Mouse (Mus musculus): ENCODE data around the gene Nemf.

GRCm38 (mm10) chr12:69372731-69373331 lies 15.9 kb upstream of the Nemf start:
- TF ChIP-seq CTCF (IDR thresholded peaks at IDR 0.05; ENCODE audit: low read depth, low read length) (no peak), POLR2A (IDR thresholded peaks at IDR 0.05; ENCODE audit: borderline replicate concordance, low read depth, low read length) (no peak)
